Mouse (Mus musculus): ENCODE results near the gene 4930544D05Rik. TPM values are rescaled to one million over a fixed set of nuclear protein-coding genes. Genes with fewer than 3 reads are reported as not detected.

The 4930544D05Rik gene
- polyA plus RNA-seq, 1 experiment from 2014 or later, result not detected

GRCm38 (mm10) chr11:70629557-70629956, 13.9 kb downstream of the 4930544D05Rik start:
- H3K4me1 ChIP-seq (ENCODE audit: control insufficient read depth, insufficient read depth, low read length), result no peaks in the 10 kb centered on the region
- no peak overlapping the region for H3K4me2 ChIP-seq (ENCODE audit: low read depth, low read length)
- 41% methylated on average over 5 of the region's 5 CpGs for WGBS
- H3K27ac ChIP-seq (ENCODE audit: low read length), result no peak overlapping the region
- H3K36me3 ChIP-seq (ENCODE audit: control insufficient read depth, insufficient read depth, low read length), result no peaks in the 10 kb centered on the region
- H3K4me3 ChIP-seq (ENCODE audit: low read length), result no peak overlapping the region
- H3K9ac ChIP-seq (ENCODE audit: low read depth, low read length), result no peak overlapping the region
- no peaks in the 10 kb centered on the region for H3K27me3 ChIP-seq (replicated peaks; ENCODE audit: control insufficient read depth, insufficient read depth, low read length)
- no peak for ATAC-seq
- H3K9me3 ChIP-seq (ENCODE audit: control insufficient read depth, low read length), result no peaks in the 10 kb centered on the region

GRCm38 (mm10) chr11:70630129-70630528, 14.5 kb downstream of the 4930544D05Rik start:
- H3K27me3 ChIP-seq (replicated peaks; ENCODE audit: control insufficient read depth, insufficient read depth, low read length), result no peaks in the 10 kb centered on the region
- H3K4me2 ChIP-seq (ENCODE audit: low read depth, low read length), result no peak overlapping the region
- no peaks in the 10 kb centered on the region for H3K36me3 ChIP-seq (ENCODE audit: control insufficient read depth, insufficient read depth, low read length)
- H3K4me1 ChIP-seq (ENCODE audit: control insufficient read depth, insufficient read depth, low read length), result no peaks in the 10 kb centered on the region
- no peak overlapping the region for H3K27ac ChIP-seq (ENCODE audit: low read length)
- H3K9ac ChIP-seq (ENCODE audit: low read depth, low read length), result no peak overlapping the region
- ATAC-seq, result peak; percentile 60; the same call in 1 of the 2 replicates
- no peaks in the 10 kb centered on the region for H3K9me3 ChIP-seq (ENCODE audit: control insufficient read depth, low read length)
- H3K4me3 ChIP-seq (ENCODE audit: low read length), result no peak overlapping the region
- WGBS, result 73% methylated on average over 7 of the region's 7 CpGs

- H3K4me3 ChIP-seq (ENCODE audit: low read length), result no peak overlapping the region
- ATAC-seq, result no peak
- no peaks in the 10 kb centered on the region for H3K4me1 ChIP-seq (ENCODE audit: control insufficient read depth, insufficient read depth, low read length)
- no peak overlapping the region for H3K4me2 ChIP-seq (ENCODE audit: low read depth, low read length)
- H3K27ac ChIP-seq (ENCODE audit: low read length), result no peak overlapping the region
- WGBS, result 83% methylated on average over 4 of the region's 4 CpGs
- H3K36me3 ChIP-seq (ENCODE audit: control insufficient read depth, insufficient read depth, low read length), result no peaks in the 10 kb centered on the region
- no peaks in the 10 kb centered on the region for H3K27me3 ChIP-seq (replicated peaks; ENCODE audit: control insufficient read depth, insufficient read depth, low read length)
- H3K9ac ChIP-seq (ENCODE audit: low read depth, low read length), result no peak overlapping the region
- H3K9me3 ChIP-seq (ENCODE audit: control insufficient read depth, low read length), result no peaks in the 10 kb centered on the region
Measured at GRCm38 (mm10) chr11:70635601-70636000, 20.0 kb downstream of the 4930544D05Rik start.

- H3K9me3 ChIP-seq (ENCODE audit: control insufficient read depth, low read length), result no peaks in the 10 kb centered on the region
- H3K4me1 ChIP-seq (ENCODE audit: control insufficient read depth, insufficient read depth, low read length), result no peaks in the 10 kb centered on the region
- no peak overlapping the region for H3K4me2 ChIP-seq (ENCODE audit: low read depth, low read length)
- H3K4me3 ChIP-seq (ENCODE audit: low read length), result no peak overlapping the region
- no peak overlapping the region for H3K9ac ChIP-seq (ENCODE audit: low read depth, low read length)
- H3K27me3 ChIP-seq (replicated peaks; ENCODE audit: control insufficient read depth, insufficient read depth, low read length), result no peaks in the 10 kb centered on the region
- no peak for ATAC-seq
- no peaks in the 10 kb centered on the region for H3K36me3 ChIP-seq (ENCODE audit: control insufficient read depth, insufficient read depth, low read length)
- 92% methylated on average over 1 of the region's 1 CpGs for WGBS
- no peak overlapping the region for H3K27ac ChIP-seq (ENCODE audit: low read length)
Measured at GRCm38 (mm10) chr11:70637764-70638163, 22.1 kb downstream of the 4930544D05Rik start.

- Histone ChIP-seq H3K27me3 (replicated peaks; ENCODE audit: control insufficient read depth, insufficient read depth, low read length) (no peaks in the 10 kb centered on the region), H3K36me3 (ENCODE audit: control insufficient read depth, insufficient read depth, low read length) (no peaks in the 10 kb centered on the region), H3K27ac (ENCODE audit: low read length) (no peak overlapping the region), H3K4me3 (ENCODE audit: low read length) (no peak overlapping the region), H3K4me2 (ENCODE audit: low read depth, low read length) (no peak overlapping the region), H3K9ac (ENCODE audit: low read depth, low read length) (no peak overlapping the region), H3K4me1 (ENCODE audit: control insufficient read depth, insufficient read depth, low read length) (no peaks in the 10 kb centered on the region), H3K9me3 (ENCODE audit: control insufficient read depth, low read length) (no peaks in the 10 kb centered on the region)
- ATAC-seq, result no peak
- 79% methylated on average over 1 of the region's 1 CpGs for WGBS
Measured at GRCm38 (mm10) chr11:70638293-70638692, 22.6 kb downstream of the 4930544D05Rik start.

GRCm38 (mm10) chr11:70638714-70639278, 23.1 kb downstream of the 4930544D05Rik start, which contains the start of gene Gp1ba:
TSS of gene Gp1ba (plus strand) at chr11:70639122.
- no peak within 1 kb of the TSS for H3K4me2 ChIP-seq (ENCODE audit: low read depth, low read length)
- peak; percentile 23; the same call in 1 of the 2 replicates for ATAC-seq
- no peak within 1 kb of the TSS for H3K4me3 ChIP-seq (ENCODE audit: low read length)
- H3K9ac ChIP-seq (ENCODE audit: low read depth, low read length), result no peak within 1 kb of the TSS
- H3K27me3 ChIP-seq (replicated peaks; ENCODE audit: control insufficient read depth, insufficient read depth, low read length), result no peaks in the 10 kb centered on the region
- H3K36me3 ChIP-seq (ENCODE audit: control insufficient read depth, insufficient read depth, low read length), result no peaks in the 10 kb centered on the region
- H3K27ac ChIP-seq (ENCODE audit: low read length), result no peak within 1 kb of the TSS
- H3K4me1 ChIP-seq (ENCODE audit: control insufficient read depth, insufficient read depth, low read length), result no peaks in the 10 kb centered on the region
- no peaks in the 10 kb centered on the region for H3K9me3 ChIP-seq (ENCODE audit: control insufficient read depth, low read length)
- 36% methylated on average over 5 of the region's 5 CpGs for WGBS

GRCm38 (mm10) chr11:70639976-70640375, 24.3 kb downstream of the 4930544D05Rik start:
- no peak overlapping the region for H3K27ac ChIP-seq (ENCODE audit: low read length)
- no peaks in the 10 kb centered on the region for H3K4me1 ChIP-seq (ENCODE audit: control insufficient read depth, insufficient read depth, low read length)
- H3K4me3 ChIP-seq (ENCODE audit: low read length), result no peak overlapping the region
- H3K36me3 ChIP-seq (ENCODE audit: control insufficient read depth, insufficient read depth, low read length), result peaks cover 8% of the 10 kb centered on the region; the same call in 1 of the 2 replicates
- H3K9ac ChIP-seq (ENCODE audit: low read depth, low read length), result no peak overlapping the region
- ATAC-seq, result no peak
- H3K27me3 ChIP-seq (replicated peaks; ENCODE audit: control insufficient read depth, insufficient read depth, low read length), result no peaks in the 10 kb centered on the region
- H3K4me2 ChIP-seq (ENCODE audit: low read depth, low read length), result no peak overlapping the region
- H3K9me3 ChIP-seq (ENCODE audit: control insufficient read depth, low read length), result no peaks in the 10 kb centered on the region
- WGBS, result 86% methylated on average over 8 of the region's 8 CpGs

GRCm38 (mm10) chr11:70641241-70641640, 25.6 kb downstream of the 4930544D05Rik start:
- WGBS, result 80% methylated on average over 7 of the region's 7 CpGs
- no peak for ATAC-seq
- Histone ChIP-seq H3K4me1 (ENCODE audit: control insufficient read depth, insufficient read depth, low read length) (peaks cover 7% of the 10 kb centered on the region), H3K27ac (ENCODE audit: low read length) (no peak overlapping the region), H3K4me3 (ENCODE audit: low read length) (no peak overlapping the region), H3K36me3 (ENCODE audit: control insufficient read depth, insufficient read depth, low read length) (peaks cover 13% of the 10 kb centered on the region; the same call in 1 of the 2 replicates), H3K9ac (ENCODE audit: low read depth, low read length) (no peak overlapping the region), H3K27me3 (replicated peaks; ENCODE audit: control insufficient read depth, insufficient read depth, low read length) (no peaks in the 10 kb centered on the region), H3K9me3 (ENCODE audit: control insufficient read depth, low read length) (no peaks in the 10 kb centered on the region), H3K4me2 (ENCODE audit: low read depth, low read length) (no peak overlapping the region)

GRCm38 (mm10) chr11:70643051-70643450, 27.4 kb downstream of the 4930544D05Rik start:
- WGBS, result 95% methylated on average over 6 of the region's 6 CpGs

More at GRCm38 (mm10) chr11:70643051-70643450, 27.4 kb downstream of the 4930544D05Rik start:
- Histone ChIP-seq H3K36me3 (ENCODE audit: control insufficient read depth, insufficient read depth, low read length) (peaks cover 13% of the 10 kb centered on the region; the same call in 1 of the 2 replicates), H3K27ac (ENCODE audit: low read length) (no peak overlapping the region), H3K4me2 (ENCODE audit: low read depth, low read length) (no peak overlapping the region), H3K4me1 (ENCODE audit: control insufficient read depth, insufficient read depth, low read length) (peaks cover 7% of the 10 kb centered on the region), H3K9ac (ENCODE audit: low read depth, low read length) (no peak overlapping the region), H3K9me3 (ENCODE audit: control insufficient read depth, low read length) (no peaks in the 10 kb centered on the region), H3K4me3 (ENCODE audit: low read length) (no peak overlapping the region), H3K27me3 (replicated peaks; ENCODE audit: control insufficient read depth, insufficient read depth, low read length) (no peaks in the 10 kb centered on the region)
- no peak for ATAC-seq
